Mouse (Mus musculus) megakaryocyte, embryonic 14.5 days (primary cell): ENCODE data around the gene Nisch. TPM values are rescaled to one million over a fixed set of nuclear protein-coding genes. Genes with fewer than 3 reads are reported as not detected.

Experiments used
- H3K27me3 ChIP-seq: replicated peaks from 2 replicates; pipeline ENCODE3; 2012; ENCODE audit warnings: inconsistent platforms
- H3K36me3 ChIP-seq: replicated peaks from 2 replicates; pipeline ENCODE3; 2012; ENCODE audit warnings: low read length, inconsistent platforms, mixed read lengths
- H3K4me1 ChIP-seq: 2 replicates; pipeline ENCODE4 v1.6.1; 2012; ENCODE audit warnings: inconsistent platforms
- H3K4me3 ChIP-seq: replicated peaks from 2 replicates; pipeline ENCODE3; 2012; ENCODE audit warnings: moderate library complexity, mild to moderate bottlenecking, inconsistent platforms
- H3K9me3 ChIP-seq: 2 replicates; pipeline ENCODE4 v1.6.1; 2012; ENCODE audit warnings: inconsistent platforms
- FLI1 ChIP-seq: IDR thresholded peaks from 2 replicates; pipeline ENCODE4 v1.6.1; 2012; ENCODE audit warnings: low read length, inconsistent platforms, mixed read lengths
- GATA1 ChIP-seq: IDR thresholded peaks from 3 replicates; pipeline ENCODE4 v1.6.1; 2012; ENCODE audit warnings: mixed read lengths, low read length, inconsistent platforms, borderline replicate concordance
- polyA plus RNA-seq: library from polyadenylated mRNA; stranded (reverse); fragments of >175 nt; gene quantifications from 2 replicates; pipeline ENCODE4 v1.2.3, GENCODE M21; 2012; ENCODE audit warnings: low replicate concordance; ENCODE audit not compliant: insufficient read depth

Nisch gene
- polyA plus RNA-seq, 1 experiment, result 152 TPM

- TF ChIP-seq FLI1 (no peak), GATA1 (no peak)
- H3K9me3 ChIP-seq, result peaks cover 7% of the 10 kb centered on the region
- H3K4me3 ChIP-seq, result peak overlapping the region; percentile 54
- peaks cover 84% of the 10 kb centered on the region for H3K4me1 ChIP-seq
- peaks cover 19% of the 10 kb centered on the region for H3K36me3 ChIP-seq
- H3K27me3 ChIP-seq, result peaks cover 70% of the 10 kb centered on the region
Observed at GRCm38 (mm10) chr14:31166827-31167226, 49.9 kb downstream of the Nisch start.

DNA sequence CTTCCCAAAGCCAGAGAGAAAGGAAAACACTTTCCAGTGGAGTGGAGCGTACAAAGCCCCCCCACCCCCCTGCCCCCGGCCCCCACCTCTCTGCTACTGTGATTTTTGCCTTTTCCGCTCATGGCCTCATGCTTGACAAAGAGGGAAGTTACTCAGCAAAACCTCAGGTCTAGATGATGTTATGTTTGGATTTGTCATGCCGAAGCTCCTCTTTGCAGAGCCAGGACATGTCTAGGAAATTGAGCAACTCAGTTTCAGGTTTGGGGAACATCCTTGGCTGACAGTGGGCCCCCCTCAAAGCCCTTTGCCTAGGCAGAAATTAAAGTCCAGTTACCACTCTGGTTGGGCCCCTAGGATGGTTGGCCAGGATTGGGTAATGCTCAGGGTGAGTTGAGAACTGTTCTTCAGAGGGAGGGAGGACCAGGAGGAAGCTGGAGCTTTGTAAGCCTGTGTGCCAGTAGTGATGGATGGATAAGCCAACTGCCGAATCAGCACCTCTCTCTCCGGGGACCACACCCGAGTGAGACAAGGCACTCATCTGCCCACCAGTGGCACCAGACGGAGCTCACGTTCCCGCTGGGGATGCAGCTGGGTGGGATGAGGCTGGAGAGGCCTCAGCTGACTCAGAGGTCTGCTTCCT, 50.6 kb downstream of the Nisch start:
- Histone ChIP-seq H3K9me3 (peaks cover 7% of the 10 kb centered on the region), H3K36me3 (peaks cover 12% of the 10 kb centered on the region), H3K4me3 (peak overlapping the region; percentile 74), H3K27me3 (peaks cover 76% of the 10 kb centered on the region), H3K4me1 (peaks cover 76% of the 10 kb centered on the region)
- TF ChIP-seq GATA1, result no peak
- no peak for TF ChIP-seq FLI1

- no peak for TF ChIP-seq FLI1
- TF ChIP-seq GATA1, result no peak
- peaks cover 6% of the 10 kb centered on the region for H3K36me3 ChIP-seq
- peaks cover 72% of the 10 kb centered on the region for H3K4me1 ChIP-seq
- peaks cover 7% of the 10 kb centered on the region for H3K9me3 ChIP-seq
- no peak overlapping the region for H3K4me3 ChIP-seq
- H3K27me3 ChIP-seq, result peaks cover 83% of the 10 kb centered on the region
Observed at GRCm38 (mm10) chr14:31165458-31165857, 51.3 kb downstream of the Nisch start.

- Histone ChIP-seq H3K9me3 (peaks cover 7% of the 10 kb centered on the region), H3K4me1 (peaks cover 72% of the 10 kb centered on the region), H3K36me3 (peaks cover 1% of the 10 kb centered on the region), H3K4me3 (no peak overlapping the region), H3K27me3 (peaks cover 87% of the 10 kb centered on the region)
- TF ChIP-seq FLI1 (no peak), GATA1 (no peak)
Observed at GRCm38 (mm10) chr14:31165010-31165409, 51.7 kb downstream of the Nisch start.

GRCm38 (mm10) chr14:31164067-31164466, 52.7 kb downstream of the Nisch start:
- Histone ChIP-seq H3K4me3 (no peak overlapping the region), H3K4me1 (peaks cover 64% of the 10 kb centered on the region)

DNA sequence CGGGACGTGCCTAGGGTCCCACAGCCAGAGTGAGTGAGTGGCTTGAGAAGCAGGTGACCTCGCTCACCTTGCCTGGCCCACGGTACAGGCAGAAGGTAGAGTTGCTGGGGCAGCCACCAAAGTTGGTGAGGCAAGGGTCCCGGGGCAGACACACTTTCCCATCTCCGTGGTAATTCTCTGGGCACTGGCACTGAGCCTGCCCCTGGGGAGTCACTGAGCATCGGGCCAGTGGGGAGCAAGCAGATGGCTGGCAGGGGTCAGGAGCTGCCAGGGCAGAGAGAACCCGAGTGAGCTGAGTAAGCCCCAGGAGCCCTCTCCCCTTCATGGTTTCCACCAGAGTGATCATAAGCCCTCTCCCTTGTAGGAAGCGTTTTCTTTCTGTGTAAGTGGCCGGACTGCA, 55.1 kb downstream of the Nisch start:
- TF ChIP-seq FLI1 (no peak), GATA1 (no peak)
- no peaks in the 10 kb centered on the region for H3K36me3 ChIP-seq
- peaks cover 46% of the 10 kb centered on the region for H3K4me1 ChIP-seq
- H3K27me3 ChIP-seq, result peaks cover 97% of the 10 kb centered on the region
- peaks cover 7% of the 10 kb centered on the region for H3K9me3 ChIP-seq
- H3K4me3 ChIP-seq, result peak overlapping the region; percentile 78

More at GRCm38 (mm10) chr14:31164067-31164466, 52.7 kb downstream of the Nisch start:
- TF ChIP-seq FLI1 (no peak), GATA1 (no peak)
- H3K9me3 ChIP-seq, result peaks cover 7% of the 10 kb centered on the region
- H3K36me3 ChIP-seq, result no peaks in the 10 kb centered on the region
- peaks cover 96% of the 10 kb centered on the region for H3K27me3 ChIP-seq

DNA sequence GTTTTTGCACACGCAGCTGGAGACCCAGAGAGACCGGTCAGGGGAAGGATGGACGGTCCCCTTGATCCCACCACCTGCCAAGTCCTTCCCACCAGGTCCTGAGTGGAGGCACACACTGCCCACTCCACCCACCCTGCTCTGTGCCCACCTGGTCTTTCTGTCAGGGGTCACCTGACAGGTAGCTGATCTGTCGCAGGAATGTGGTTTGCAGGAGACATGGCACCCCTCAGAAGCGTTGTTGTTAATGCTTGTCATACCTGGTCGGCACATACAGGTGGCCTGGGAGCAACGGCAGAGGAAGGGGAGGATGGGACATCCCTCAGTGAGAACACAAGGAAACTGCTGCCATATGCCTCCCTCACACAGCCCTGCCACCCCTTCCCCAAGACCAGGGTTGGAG, 55.6 kb downstream of the Nisch start:
- Histone ChIP-seq H3K36me3 (no peaks in the 10 kb centered on the region), H3K4me1 (peaks cover 41% of the 10 kb centered on the region), H3K27me3 (peaks cover 94% of the 10 kb centered on the region), H3K4me3 (peak overlapping the region; percentile 78), H3K9me3 (peaks cover 7% of the 10 kb centered on the region)
- TF ChIP-seq GATA1 (no peak), FLI1 (no peak)

GRCm38 (mm10) chr14:31160196-31161150, 56.3 kb downstream of the Nisch start:
- Histone ChIP-seq H3K27me3 (peaks cover 92% of the 10 kb centered on the region), H3K9me3 (peaks cover 11% of the 10 kb centered on the region), H3K4me1 (peaks cover 35% of the 10 kb centered on the region), H3K36me3 (no peaks in the 10 kb centered on the region), H3K4me3 (peak overlapping the region; percentile 80)
- no peak for TF ChIP-seq FLI1
- no peak for TF ChIP-seq GATA1

- Histone ChIP-seq H3K9me3 (peaks cover 24% of the 10 kb centered on the region), H3K4me3 (no peak overlapping the region), H3K36me3 (peaks cover 34% of the 10 kb centered on the region), H3K4me1 (peaks cover 4% of the 10 kb centered on the region; the same call in 1 of the 2 replicates), H3K27me3 (peaks cover 91% of the 10 kb centered on the region)
- no peak for TF ChIP-seq FLI1
- no peak for TF ChIP-seq GATA1
Observed at GRCm38 (mm10) chr14:31145694-31146093, 71.1 kb downstream of the Nisch start.

DNA sequence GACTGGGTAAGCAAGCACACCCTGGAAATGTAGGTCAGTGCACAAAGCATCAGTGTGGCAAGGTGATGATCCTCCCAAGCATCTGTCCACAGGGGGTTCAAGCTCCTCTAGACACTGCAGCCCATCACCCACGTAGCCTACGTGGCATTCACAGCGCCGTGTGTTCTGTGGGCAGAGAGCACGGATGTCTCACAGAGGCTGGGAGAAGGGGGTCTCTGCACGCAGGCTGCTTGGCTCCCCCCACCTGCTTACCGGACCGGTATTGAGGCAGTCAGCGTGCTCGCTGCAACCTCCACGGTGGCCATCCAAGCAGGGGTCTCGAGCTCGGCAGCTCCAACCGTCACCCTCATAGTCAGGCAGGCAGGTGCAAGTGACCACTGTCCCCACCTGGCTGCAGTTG, 75.7 kb downstream of the Nisch start:
- H3K36me3 ChIP-seq, result peaks cover 74% of the 10 kb centered on the region
- peaks cover 13% of the 10 kb centered on the region; the same call in 1 of the 2 replicates for H3K4me1 ChIP-seq
- no peak for TF ChIP-seq GATA1
- TF ChIP-seq FLI1, result no peak
- H3K4me3 ChIP-seq, result no peak overlapping the region
- H3K9me3 ChIP-seq, result peaks cover 24% of the 10 kb centered on the region
- H3K27me3 ChIP-seq, result peaks cover 85% of the 10 kb centered on the region
